24 mouse cellular contexts compared by ENCODE assay signal in genomic region chr5:108988924-108989323, GRCm38 (mm10). TPM values are rescaled to one million over a fixed set of nuclear protein-coding genes. Genes with fewer than 3 reads are reported as not detected.
"Had no signal": no experiment of that assay in that cellular context is flagged by ENCODE, and none has a peak within 500 bp of the region (broad histone marks: within the 10 kb centered on the region; RNA-seq: fewer than 3 reads in every experiment).

No protein-coding gene starts in this region.

- DNase-seq: retina, postnatal 1 day; right cerebral cortex, adult 18-20 months; right cerebral cortex, postnatal 14 days; right cerebral cortex, postnatal 25 days; right cerebral cortex, postnatal 4 days; spleen, adult 18-20 months; thymus, adult 18-20 months; thymus, adult 2 months; thymus, postnatal 14 days; thymus, postnatal 25 days; thymus, postnatal 36 days; thymus, postnatal 4 days had no signal

- H3K9ac ChIP-seq: neural tube, embryonic 12.5 days; neural tube, embryonic 13.5 days; neural tube, embryonic 15.5 days; stomach, embryonic 15.5 days had no signal

- H3K4me2 ChIP-seq: neural tube, embryonic 12.5 days; neural tube, embryonic 13.5 days; neural tube, embryonic 15.5 days; stomach, embryonic 15.5 days had no signal

- H3K9me3 ChIP-seq: stomach, embryonic 15.5 days had no signal

- H3K27me3 ChIP-seq: neural tube, embryonic 12.5 days; neural tube, embryonic 13.5 days; neural tube, embryonic 15.5 days; stomach, embryonic 15.5 days had no signal

- H3K4me1 ChIP-seq: neural tube, embryonic 12.5 days; neural tube, embryonic 13.5 days; neural tube, embryonic 15.5 days; stomach, embryonic 15.5 days had no signal

- H3K4me3 ChIP-seq: neural tube, embryonic 12.5 days; neural tube, embryonic 13.5 days; neural tube, embryonic 15.5 days; stomach, embryonic 15.5 days had no signal

- H3K36me3 ChIP-seq: neural tube, embryonic 12.5 days; neural tube, embryonic 13.5 days; neural tube, embryonic 15.5 days; stomach, embryonic 15.5 days had no signal

- H3K27ac ChIP-seq: neural tube, embryonic 12.5 days; neural tube, embryonic 13.5 days; neural tube, embryonic 15.5 days; stomach, embryonic 15.5 days had no signal

RNA-seq across cellular contexts. Expression of gene Vmn2r10, which starts 17.4 kb away (rescaled TPM):
- polyA plus RNA-seq: neural tube, embryonic 12.5 days; neural tube, embryonic 13.5 days; neural tube, embryonic 14.5 days; neural tube, embryonic 15.5 days; small intestine, adult 2 months; spleen, adult 2 months; stomach, embryonic 14.5 days; stomach, embryonic 15.5 days; stomach, embryonic 16.5 days; testis, adult 2 months; thymus, adult 2 months; thymus, postnatal 0 days; urinary bladder, adult 2 months had no signal
